Mouse (Mus musculus) liver, adult 2 months (tissue): ENCODE measurements around the gene Slc17a4.

Experiments used
- CTCF ChIP-seq: fragments of 200-500 bp; IDR thresholded peaks from 2 replicates; pipeline ENCODE4 v1.5.1; 2011; ENCODE audit warnings: low read depth, low read length, control low read depth
- POLR2A ChIP-seq: fragments of 200-500 bp; IDR thresholded peaks from 2 replicates; pipeline ENCODE4 v1.6.1; 2011; ENCODE audit warnings: low read length, control low read depth; ENCODE audit not compliant: insufficient read depth; ENCODE audit errors: extremely low read depth

DNA sequence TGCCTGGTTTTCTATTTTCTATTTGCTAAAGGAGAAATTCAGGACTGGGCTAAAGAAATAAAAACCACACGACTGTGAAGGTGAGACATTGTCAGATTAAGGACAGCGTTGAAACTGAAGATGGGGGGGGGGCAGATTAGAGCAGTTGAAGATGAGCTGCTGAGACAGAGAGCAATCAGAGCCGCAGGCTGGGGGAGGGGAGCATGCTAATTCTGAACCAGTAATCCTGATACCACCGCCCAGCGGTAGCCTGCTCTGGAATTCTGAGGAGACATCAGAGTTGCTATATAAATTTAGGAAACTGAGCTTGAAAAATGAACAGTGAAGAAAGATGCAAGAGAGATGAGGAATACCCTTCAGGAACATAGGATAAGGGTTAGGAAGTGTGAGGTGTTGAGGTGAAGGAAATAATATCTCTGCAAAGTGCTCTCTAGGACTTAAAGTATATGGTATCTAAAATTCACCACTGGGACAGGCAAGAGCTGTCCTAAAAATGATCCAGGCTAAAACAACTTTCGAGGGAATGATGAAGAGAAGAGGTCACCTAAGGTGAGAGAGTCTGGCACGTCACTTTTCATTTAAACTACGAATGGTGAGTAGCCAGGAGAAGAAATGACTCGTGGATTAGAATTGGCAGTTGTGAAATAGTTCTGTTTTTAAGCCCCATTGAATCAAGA lies 22.1 kb downstream of the Slc17a4 start:
- TF ChIP-seq CTCF = no peak
- TF ChIP-seq POLR2A = no peak
